Mouse (Mus musculus) spleen, adult 2 months (tissue): ENCODE data around the gene Ncor2.

Experiments
- CTCF ChIP-seq: fragments of 200-500 bp; IDR thresholded peaks from 2 replicates; pipeline ENCODE4 v1.5.1; 2011; ENCODE audit warnings: mild to moderate bottlenecking, inconsistent platforms; ENCODE audit not compliant: insufficient read depth, insufficient read length, insufficient replicate concordance; ENCODE audit errors: extremely low read depth
- POLR2A ChIP-seq: fragments of 200-500 bp; IDR thresholded peaks from 2 replicates; pipeline ENCODE4 v1.6.1; 2011; ENCODE audit warnings: low read depth, low read length, inconsistent platforms

DNA sequence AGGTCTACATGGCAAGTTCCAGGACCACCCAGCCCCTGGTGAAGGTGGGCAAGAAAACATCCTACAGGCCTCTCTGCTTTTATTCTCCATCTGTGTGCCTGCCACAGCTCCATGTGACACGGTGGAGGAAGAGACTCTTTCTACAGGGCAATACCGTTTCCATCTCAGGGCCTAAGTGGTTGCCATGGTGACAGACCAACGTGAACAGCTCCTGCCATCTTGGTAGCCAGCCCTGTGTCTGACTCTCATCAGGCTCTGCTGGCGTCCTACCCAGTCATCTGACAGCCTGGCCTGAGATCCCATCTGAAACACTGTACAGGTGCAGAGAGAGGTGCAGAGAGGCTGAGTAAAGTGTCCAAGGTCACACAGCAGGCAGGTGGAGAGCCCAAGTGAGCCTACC is 45.4 kb downstream of the Ncor2 start:
- no peak for TF ChIP-seq CTCF
- TF ChIP-seq POLR2A = no peak
